Mouse (Mus musculus) limb, embryonic 13.5 days (tissue): ENCODE measurements at regions not wholly inside any gene's neighbourhood (a gene's known extent, or its start where the extent isn't known, plus 50 kb on each side); places are given as distances from the start of the nearest gene placed in this dataset.

Experiments used
- ATAC-seq: fragments of 200-750 bp; cut with Nextera tagmentation; 2 replicates; pipeline ENCODE4 v1.8.0; 2017; ENCODE audit warnings: low read depth, moderate number of reproducible peaks, moderate TSS enrichment; ENCODE audit not compliant: low FRiP score
- H3K27ac ChIP-seq: fragments of 300-500 bp; sonication (generic); 2 replicates; pipeline ENCODE4 v1.5.1; 2015; ENCODE audit warnings: inconsistent platforms, mild to moderate bottlenecking, moderate library complexity
- H3K27me3 ChIP-seq: fragments of 300-500 bp; sonication (generic); 2 replicates; pipeline ENCODE4 v1.6.1; 2015; ENCODE audit warnings: mild to moderate bottlenecking, inconsistent platforms
- H3K36me3 ChIP-seq: fragments of 300-500 bp; sonication (generic); 2 replicates; pipeline ENCODE4 v1.6.1; 2015; ENCODE audit warnings: inconsistent platforms, mild to moderate bottlenecking, moderate library complexity
- H3K4me1 ChIP-seq: fragments of 300-500 bp; sonication (generic); 2 replicates; pipeline ENCODE4 v1.6.1; 2015; ENCODE audit warnings: inconsistent platforms
- H3K4me2 ChIP-seq: fragments of 300-500 bp; sonication (generic); replicated peaks from 2 replicates; pipeline ENCODE4 v1.6.1; 2015; ENCODE audit warnings: inconsistent platforms, mild to moderate bottlenecking, moderate library complexity
- H3K4me3 ChIP-seq: fragments of 300-500 bp; sonication (generic); 2 replicates; pipeline ENCODE4 v1.5.1; 2015; ENCODE audit warnings: moderate library complexity, mild to moderate bottlenecking, inconsistent platforms
- H3K9ac ChIP-seq: fragments of 300-500 bp; sonication (generic); 2 replicates; pipeline ENCODE4 v1.6.1; 2015; ENCODE audit warnings: mild to moderate bottlenecking, inconsistent platforms
- H3K9me3 ChIP-seq: fragments of 300-500 bp; sonication (generic); 2 replicates; pipeline ENCODE4 v1.6.1; 2016; ENCODE audit warnings: inconsistent platforms
- WGBS: fragments of 180-500 bp; shearing (Covaris S2); methylation state at CpG from one replicate; pipeline ENCODE4 v1.1.7; 2015; 5-methylcytosine and 5-hydroxymethylcytosine counted together

DNA sequence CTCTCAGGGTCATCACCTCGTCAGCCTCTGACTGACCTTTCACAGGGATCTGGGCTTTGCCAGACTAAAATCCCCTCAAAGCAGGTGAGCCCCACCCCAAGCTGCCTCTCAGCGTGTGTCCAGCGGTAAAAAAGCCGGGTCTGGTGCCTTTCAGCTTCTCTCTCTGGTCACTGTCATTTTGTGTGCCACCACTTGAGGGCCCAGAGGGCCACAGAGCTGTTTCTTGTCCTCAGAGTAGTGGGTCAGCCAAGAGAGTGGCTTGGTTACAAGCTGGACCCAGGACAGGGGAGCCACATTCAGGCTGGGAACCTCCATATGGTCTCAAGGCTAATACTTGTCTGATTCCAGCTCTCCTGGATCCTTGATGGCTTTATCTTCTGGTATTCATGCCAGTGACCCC is 89.0 kb downstream of the Hif1an start:
- H3K4me3 ChIP-seq, result no peak overlapping the region
- no peak overlapping the region for H3K27ac ChIP-seq
- H3K4me2 ChIP-seq, result no peak overlapping the region
- no peaks in the 10 kb centered on the region for H3K36me3 ChIP-seq
- H3K9me3 ChIP-seq, result no peaks in the 10 kb centered on the region
- H3K4me1 ChIP-seq, result peaks cover 5% of the 10 kb centered on the region; the same call in 1 of the 2 replicates
- H3K27me3 ChIP-seq, result peaks cover 85% of the 10 kb centered on the region
- WGBS, result 4% methylated on average over 4 of the region's 4 CpGs
- H3K9ac ChIP-seq, result no peak overlapping the region
- ATAC-seq, result no peak

DNA sequence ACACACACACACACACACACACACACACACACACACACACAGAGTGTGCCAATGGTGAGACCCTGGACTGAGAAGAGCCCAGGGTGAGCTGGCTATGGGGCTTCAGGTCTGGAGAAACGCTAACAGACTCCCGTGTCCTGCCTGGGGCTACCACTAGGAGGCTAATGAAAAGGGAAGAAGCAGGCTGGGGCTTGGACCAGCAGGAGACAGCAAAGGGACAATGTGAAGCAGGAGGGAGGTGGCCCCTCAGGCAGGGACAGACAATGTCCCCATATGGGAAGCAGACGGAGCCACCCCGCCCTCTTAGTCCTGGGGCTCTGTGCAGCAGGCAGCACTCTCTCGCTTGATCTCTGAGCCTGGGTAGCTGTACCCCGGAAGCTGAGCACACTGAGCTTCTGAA is 93.1 kb downstream of the Hif1an start:
- WGBS, result 8% methylated on average over 6 of the region's 6 CpGs
- peaks cover 83% of the 10 kb centered on the region for H3K27me3 ChIP-seq
- H3K4me1 ChIP-seq, result no peaks in the 10 kb centered on the region
- no peak overlapping the region for H3K27ac ChIP-seq
- no peak for ATAC-seq
- no peaks in the 10 kb centered on the region for H3K9me3 ChIP-seq
- no peak overlapping the region for H3K4me3 ChIP-seq
- H3K36me3 ChIP-seq, result no peaks in the 10 kb centered on the region
- H3K9ac ChIP-seq, result no peak overlapping the region
- no peak overlapping the region for H3K4me2 ChIP-seq

DNA sequence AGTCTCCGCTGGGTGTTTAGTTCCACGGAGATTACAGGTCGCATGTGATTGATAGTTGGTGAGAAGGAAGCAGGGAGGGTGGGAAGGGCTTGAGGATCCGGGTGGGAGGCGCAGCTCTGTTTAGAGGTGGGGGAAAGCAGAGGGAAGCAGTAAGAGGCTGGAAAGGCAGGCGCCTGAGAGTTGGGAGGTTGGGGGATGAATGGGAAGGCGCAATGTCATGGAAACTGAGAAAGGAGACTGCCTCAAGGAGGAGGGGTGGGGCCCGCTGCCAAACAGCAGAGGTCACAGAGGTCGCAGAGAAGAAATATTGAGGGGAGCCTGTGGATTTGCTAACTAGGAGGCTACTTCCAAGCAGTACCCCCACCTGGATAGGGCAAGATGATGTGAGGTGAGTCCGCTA is 96.5 kb upstream of the Pax2 start:
- H3K36me3 ChIP-seq, result no peaks in the 10 kb centered on the region
- no peak for ATAC-seq
- H3K9ac ChIP-seq, result no peak overlapping the region
- no peak overlapping the region for H3K4me2 ChIP-seq
- H3K4me3 ChIP-seq, result no peak overlapping the region
- WGBS, result 15% methylated on average over 10 of the region's 10 CpGs
- H3K4me1 ChIP-seq, result no peaks in the 10 kb centered on the region
- H3K27me3 ChIP-seq, result peaks cover 88% of the 10 kb centered on the region
- no peaks in the 10 kb centered on the region for H3K9me3 ChIP-seq
- H3K27ac ChIP-seq, result no peak overlapping the region

DNA sequence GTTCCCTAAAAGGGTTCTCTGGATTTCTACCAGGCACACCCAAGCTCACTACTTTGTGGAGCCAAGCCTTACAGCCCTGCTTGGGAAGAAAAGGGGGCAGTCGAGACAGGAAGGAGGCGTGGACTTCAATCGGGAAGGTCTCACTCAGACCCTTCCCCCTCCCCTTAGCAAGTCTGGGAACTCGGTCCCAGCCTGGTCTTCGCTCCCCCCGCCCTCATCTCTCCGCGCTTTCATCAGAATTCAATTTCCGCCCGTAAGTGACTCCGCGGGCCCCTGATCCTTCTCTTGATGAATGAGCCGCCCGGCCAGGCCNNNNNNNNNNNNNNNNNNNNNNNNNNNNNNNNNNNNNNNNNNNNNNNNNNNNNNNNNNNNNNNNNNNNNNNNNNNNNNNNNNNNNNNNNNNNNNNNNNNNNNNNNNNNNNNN is 86.3 kb upstream of the Pax2 start:
- H3K9ac ChIP-seq, result no peak overlapping the region
- ATAC-seq, result no peak
- H3K4me1 ChIP-seq, result peaks cover 26% of the 10 kb centered on the region
- H3K27me3 ChIP-seq, result peaks cover 97% of the 10 kb centered on the region
- H3K36me3 ChIP-seq, result no peaks in the 10 kb centered on the region
- WGBS, result 0% methylated on average over 14 of the region's 14 CpGs
- no peaks in the 10 kb centered on the region for H3K9me3 ChIP-seq
- peak overlapping the region; percentile 35 for H3K4me3 ChIP-seq
- H3K27ac ChIP-seq, result no peak overlapping the region
- peak overlapping the region; percentile 63 for H3K4me2 ChIP-seq

DNA sequence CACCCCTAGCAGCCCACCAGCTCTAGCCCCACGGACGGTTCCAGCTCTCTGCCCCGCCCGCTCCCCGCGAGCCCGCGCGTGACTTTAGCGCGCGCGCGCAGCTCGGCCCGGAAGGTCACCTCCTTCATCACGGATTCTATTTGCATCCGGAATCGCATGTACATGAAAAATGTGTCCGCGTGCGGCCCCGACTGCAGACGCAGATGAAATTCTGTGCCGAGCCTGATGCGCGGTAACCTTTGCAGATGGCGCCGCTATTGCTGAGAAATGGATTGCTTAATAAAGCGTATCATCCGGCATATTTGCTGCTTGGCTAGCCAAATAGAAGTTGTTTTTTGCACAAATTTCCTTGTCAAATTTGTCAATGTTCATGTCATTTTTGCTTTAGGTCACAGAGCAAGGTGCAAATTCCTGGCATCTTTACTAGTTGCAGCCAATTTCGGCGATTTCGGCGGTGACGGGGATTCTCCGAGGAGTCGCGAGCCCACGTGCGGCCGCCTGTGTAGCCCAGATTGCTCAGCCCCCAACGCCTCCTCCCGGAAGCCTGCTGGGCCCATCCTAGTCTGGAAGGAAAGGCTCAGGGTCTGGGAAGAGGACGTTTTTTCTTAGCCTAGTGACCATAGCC is 81.1 kb upstream of the Pax2 start:
- no peaks in the 10 kb centered on the region for H3K36me3 ChIP-seq
- peaks cover 100% of the 10 kb centered on the region for H3K27me3 ChIP-seq
- H3K4me3 ChIP-seq, result peak overlapping the region; percentile 21
- H3K9me3 ChIP-seq, result no peaks in the 10 kb centered on the region
- H3K4me2 ChIP-seq, result peak overlapping the region; percentile 44
- no peak overlapping the region for H3K27ac ChIP-seq
- no peak overlapping the region for H3K9ac ChIP-seq
- 6% methylated on average over 45 of the region's 45 CpGs for WGBS
- H3K4me1 ChIP-seq, result peaks cover 22% of the 10 kb centered on the region
- no peak for ATAC-seq

DNA sequence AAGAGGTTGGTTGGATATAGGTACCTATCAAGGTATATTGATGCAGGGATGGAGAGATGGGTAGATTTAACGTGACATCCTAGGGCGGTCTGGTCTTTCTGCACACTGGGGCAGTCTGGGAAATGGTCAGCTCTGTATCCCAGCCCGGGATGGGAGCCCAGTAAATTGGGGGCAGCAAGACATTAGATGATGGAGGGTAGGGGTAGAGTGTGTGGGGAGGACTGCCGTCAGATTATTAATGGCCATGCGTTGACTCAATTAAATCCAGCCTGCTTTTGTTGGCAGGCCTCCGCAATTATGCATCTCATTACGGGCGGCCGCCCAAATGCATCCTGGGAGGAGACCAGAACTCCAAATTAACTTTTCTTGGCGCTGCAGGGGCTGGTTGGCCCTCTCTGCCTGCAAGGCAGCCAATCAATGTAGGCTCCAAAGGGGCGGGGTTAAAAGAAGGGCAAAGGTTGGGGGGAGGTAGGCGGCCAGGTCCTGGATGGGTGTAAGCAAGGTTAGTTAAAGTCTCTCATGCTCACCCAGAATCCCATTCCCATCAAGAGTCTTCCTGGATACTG is 79.2 kb upstream of the Pax2 start:
- Histone ChIP-seq H3K4me2 (no peak overlapping the region), H3K4me1 (peaks cover 7% of the 10 kb centered on the region), H3K9ac (no peak overlapping the region), H3K27ac (no peak overlapping the region), H3K4me3 (no peak overlapping the region), H3K27me3 (peaks cover 100% of the 10 kb centered on the region), H3K36me3 (no peaks in the 10 kb centered on the region), H3K9me3 (no peaks in the 10 kb centered on the region)
- no peak for ATAC-seq
- WGBS, result 6% methylated on average over 12 of the region's 12 CpGs

DNA sequence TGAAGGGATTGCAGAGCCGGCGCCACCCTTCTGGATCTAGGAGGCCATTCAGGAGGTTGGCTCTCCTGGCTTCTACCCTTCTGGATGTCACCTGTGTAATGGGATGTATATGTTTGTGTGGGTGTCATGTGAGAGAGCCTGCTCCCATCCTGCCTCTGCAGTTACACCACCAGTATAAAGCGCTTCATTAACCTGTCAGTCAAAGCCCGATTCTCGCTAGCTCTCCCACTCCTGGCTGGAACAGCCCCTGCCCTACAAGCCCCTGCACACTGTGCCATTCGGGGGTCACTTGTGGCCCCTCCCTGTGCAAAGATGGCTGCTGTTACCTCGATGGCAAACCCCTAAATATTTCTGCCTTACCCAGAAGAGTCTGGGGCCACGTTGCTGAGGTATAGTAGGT is 78.5 kb upstream of the Pax2 start:
- no peak for ATAC-seq
- Histone ChIP-seq H3K4me3 (no peak overlapping the region), H3K36me3 (no peaks in the 10 kb centered on the region), H3K9me3 (no peaks in the 10 kb centered on the region), H3K9ac (no peak overlapping the region), H3K27me3 (peaks cover 100% of the 10 kb centered on the region), H3K4me2 (no peak overlapping the region), H3K4me1 (peaks cover under 1% of the 10 kb centered on the region; the same call in 1 of the 2 replicates), H3K27ac (no peak overlapping the region)
- WGBS, result 51% methylated on average over 8 of the region's 8 CpGs

DNA sequence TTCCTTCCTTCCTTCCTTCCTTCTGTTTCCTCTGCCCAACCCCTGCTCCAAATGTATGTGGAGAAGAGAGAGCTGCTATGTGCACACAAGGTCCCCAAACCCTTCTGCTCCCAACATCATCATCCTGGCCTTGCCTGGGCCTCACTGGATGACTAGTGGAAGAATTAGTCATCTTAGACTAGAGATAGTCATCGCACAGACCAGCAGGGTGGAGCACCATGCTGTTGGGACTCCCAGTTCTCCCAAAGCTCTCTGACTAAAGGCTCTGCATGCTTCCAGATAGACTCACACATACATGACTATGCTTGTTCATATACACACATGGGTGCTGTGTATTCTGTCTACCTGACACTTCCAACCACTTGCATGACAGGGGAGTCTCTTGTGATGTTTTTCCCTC is 77.2 kb upstream of the Pax2 start:
- H3K9ac ChIP-seq, result no peak overlapping the region
- H3K27ac ChIP-seq, result no peak overlapping the region
- no peaks in the 10 kb centered on the region for H3K36me3 ChIP-seq
- peaks cover 100% of the 10 kb centered on the region for H3K27me3 ChIP-seq
- no peak overlapping the region for H3K4me2 ChIP-seq
- H3K4me1 ChIP-seq, result peaks cover 1% of the 10 kb centered on the region; the same call in 1 of the 2 replicates
- 75% methylated on average over 1 of the region's 1 CpGs for WGBS
- H3K9me3 ChIP-seq, result no peaks in the 10 kb centered on the region
- ATAC-seq, result no peak
- H3K4me3 ChIP-seq, result no peak overlapping the region

DNA sequence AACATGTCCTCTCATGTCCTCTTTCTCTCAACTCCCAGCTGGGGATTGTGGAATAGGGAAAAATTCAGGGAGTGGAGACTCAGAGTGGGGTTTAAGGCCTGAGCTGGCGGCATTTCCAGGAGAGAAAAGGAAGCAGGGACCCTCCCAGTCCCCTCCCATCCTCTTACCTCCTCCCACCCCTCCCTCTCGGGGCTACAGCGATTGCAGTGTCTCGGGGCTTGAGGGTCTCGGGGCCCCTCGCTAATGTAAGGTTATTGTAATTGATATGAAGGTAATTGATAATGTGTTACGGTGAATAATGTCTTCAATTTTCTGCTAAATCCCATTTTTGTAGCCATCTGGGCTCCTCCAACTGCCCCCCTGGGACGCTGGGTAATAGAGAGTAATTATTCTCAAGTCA is 74.2 kb upstream of the Pax2 start:
- Histone ChIP-seq H3K4me1 (peaks cover 8% of the 10 kb centered on the region), H3K36me3 (no peaks in the 10 kb centered on the region), H3K9me3 (no peaks in the 10 kb centered on the region), H3K4me3 (no peak overlapping the region), H3K27ac (no peak overlapping the region), H3K9ac (no peak overlapping the region), H3K4me2 (no peak overlapping the region), H3K27me3 (peaks cover 100% of the 10 kb centered on the region)
- ATAC-seq, result no peak
- WGBS, result 13% methylated on average over 8 of the region's 8 CpGs

DNA sequence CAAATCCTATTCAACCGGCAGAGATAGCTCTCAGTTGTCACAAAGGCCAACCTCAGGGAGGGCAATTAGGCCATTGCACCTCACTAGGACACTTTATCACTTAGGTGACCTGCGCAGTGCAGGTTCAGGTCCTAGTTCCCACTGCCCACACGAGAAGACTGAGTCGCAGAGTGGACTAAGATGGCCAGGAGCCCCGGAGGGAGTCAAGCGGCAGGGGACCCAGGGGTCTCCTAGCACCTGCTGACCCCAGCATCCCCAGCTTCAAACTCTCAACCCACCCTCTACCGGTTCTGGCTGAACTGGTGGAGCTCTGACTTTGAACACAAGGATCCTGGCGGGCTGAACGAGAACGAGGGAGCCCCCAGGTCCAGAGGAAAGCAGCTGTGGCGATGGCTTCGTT is 72.7 kb upstream of the Pax2 start:
- no peaks in the 10 kb centered on the region for H3K36me3 ChIP-seq
- H3K4me1 ChIP-seq, result peaks cover 8% of the 10 kb centered on the region
- H3K4me3 ChIP-seq, result no peak overlapping the region
- no peak overlapping the region for H3K9ac ChIP-seq
- 2% methylated on average over 12 of the region's 12 CpGs for WGBS
- ATAC-seq, result no peak
- no peaks in the 10 kb centered on the region for H3K9me3 ChIP-seq
- H3K27me3 ChIP-seq, result peaks cover 100% of the 10 kb centered on the region
- no peak overlapping the region for H3K27ac ChIP-seq
- no peak overlapping the region for H3K4me2 ChIP-seq

DNA sequence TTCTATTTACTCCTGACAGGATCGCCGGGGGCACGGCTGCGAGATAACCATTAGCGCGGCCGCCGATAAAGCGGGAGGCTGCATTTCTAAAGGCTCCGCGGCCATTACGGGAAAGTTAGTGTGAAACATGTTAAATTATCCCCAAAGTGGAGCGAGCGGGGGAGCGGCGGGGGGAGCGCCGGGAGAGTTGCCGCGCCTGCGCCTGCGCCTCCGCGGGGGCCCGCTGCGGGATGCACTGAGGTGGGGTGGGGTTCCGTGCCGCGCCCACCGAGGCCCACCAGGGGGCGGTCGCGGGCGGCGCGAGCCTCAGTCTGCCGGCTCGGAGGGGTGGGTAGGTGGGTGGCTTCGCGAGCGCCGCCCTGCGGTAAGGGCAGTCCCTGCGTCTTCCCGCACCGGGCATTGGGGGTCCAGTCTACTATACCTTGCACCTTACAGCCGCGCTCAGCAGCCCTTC is 71.8 kb upstream of the Pax2 start:
- H3K9me3 ChIP-seq, result no peaks in the 10 kb centered on the region
- 2% methylated on average over 45 of the region's 48 CpGs for WGBS
- H3K27me3 ChIP-seq, result peaks cover 100% of the 10 kb centered on the region
- no peaks in the 10 kb centered on the region for H3K36me3 ChIP-seq
- peak overlapping the region; percentile 53 for H3K4me2 ChIP-seq
- H3K4me1 ChIP-seq, result peaks cover 8% of the 10 kb centered on the region
- no peak overlapping the region for H3K9ac ChIP-seq
- H3K27ac ChIP-seq, result no peak overlapping the region
- peak overlapping the region; percentile 35 for H3K4me3 ChIP-seq
- ATAC-seq, result no peak

DNA sequence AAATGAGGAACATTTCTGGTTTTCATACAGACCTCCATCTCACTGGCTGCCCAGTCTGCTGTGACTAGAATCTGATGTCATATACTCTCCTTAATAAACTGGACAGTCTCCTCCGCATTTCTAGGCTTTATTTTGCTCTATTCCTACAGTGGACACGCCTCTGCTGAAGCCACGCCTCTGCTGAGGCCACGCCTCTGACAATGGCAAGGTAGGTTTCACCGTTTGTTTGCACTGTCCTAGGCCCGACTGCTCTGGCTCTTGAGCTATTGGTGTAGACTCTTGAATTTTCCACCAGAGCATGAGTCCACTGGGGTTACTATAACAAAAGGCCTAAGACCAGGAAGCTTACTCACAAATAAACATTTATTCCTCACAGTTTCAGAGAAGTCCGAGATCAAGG is 69.8 kb upstream of the Pax2 start:
- peaks cover 99% of the 10 kb centered on the region for H3K27me3 ChIP-seq
- H3K9me3 ChIP-seq, result no peaks in the 10 kb centered on the region
- no peaks in the 10 kb centered on the region for H3K36me3 ChIP-seq
- H3K4me1 ChIP-seq, result peaks cover 8% of the 10 kb centered on the region
- no peak overlapping the region for H3K27ac ChIP-seq
- H3K4me2 ChIP-seq, result no peak overlapping the region
- 40% methylated on average over 7 of the region's 7 CpGs for WGBS
- H3K4me3 ChIP-seq, result no peak overlapping the region
- no peak overlapping the region for H3K9ac ChIP-seq
- no peak for ATAC-seq

DNA sequence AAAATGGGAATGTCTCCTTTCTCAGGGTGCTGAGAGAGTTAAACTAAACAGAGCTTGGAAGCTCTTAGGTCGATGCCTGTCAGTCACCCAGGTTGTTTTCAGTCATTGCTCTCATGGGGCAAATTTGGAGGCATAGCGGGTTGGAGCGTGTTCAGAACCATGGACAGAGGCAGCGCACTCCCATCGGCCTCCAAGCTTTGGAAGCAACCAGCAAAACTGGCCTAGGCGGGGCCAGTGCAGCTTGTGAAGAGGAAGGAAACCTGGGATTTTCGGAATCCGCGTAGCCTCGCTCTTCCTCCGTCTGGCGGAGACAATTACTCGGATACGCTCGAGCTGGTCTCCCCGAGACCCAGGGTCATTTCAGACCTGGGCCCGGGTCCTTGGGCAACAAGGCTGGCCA is 63.4 kb upstream of the Pax2 start:
- H3K9ac ChIP-seq, result no peak overlapping the region
- peaks cover 6% of the 10 kb centered on the region for H3K4me1 ChIP-seq
- peak overlapping the region; percentile 17; the same call in 1 of the 2 replicates for H3K4me3 ChIP-seq
- no peaks in the 10 kb centered on the region for H3K36me3 ChIP-seq
- ATAC-seq, result no peak
- no peaks in the 10 kb centered on the region for H3K9me3 ChIP-seq
- H3K4me2 ChIP-seq, result peak overlapping the region; percentile 48
- peaks cover 90% of the 10 kb centered on the region for H3K27me3 ChIP-seq
- H3K27ac ChIP-seq, result no peak overlapping the region
- WGBS, result 1% methylated on average over 17 of the region's 17 CpGs
